Mouse (Mus musculus): Measurements from ENCODE around the gene Plpp1. TPM values are rescaled to one million over a fixed set of nuclear protein-coding genes. Genes with fewer than 3 reads are reported as not detected.

Plpp1 gene
- polyA plus RNA-seq, 1 experiment from 2014 or later = 59.3 TPM

- 0 out of 2 replicates have a peak, but pooled peaks cover 3% of the 10 kb centered on the region for H3K36me3 ChIP-seq (ENCODE audit: control insufficient read depth, insufficient read depth)
- WGBS = 31% methylated on average over 11 of the region's 11 CpGs
- no peak for ATAC-seq (replicated peaks; ENCODE audit: extremely low read depth, insufficient read depth, low FRiP score)
- H3K9ac ChIP-seq (ENCODE audit: low read length) = no peak overlapping the region
- H3K4me1 ChIP-seq (ENCODE audit: control insufficient read depth, insufficient read depth, low read length) = peaks cover 8% of the 10 kb centered on the region; the same call in 1 of the 2 replicates
- H3K4me2 ChIP-seq (ENCODE audit: low read depth, low read length) = no peak overlapping the region; the same call in 1 of the 2 replicates
- H3K27ac ChIP-seq (ENCODE audit: low read length) = peak overlapping the region; percentile 38
- H3K9me3 ChIP-seq (replicated peaks; ENCODE audit: control insufficient read depth, low read length) = peaks cover 12% of the 10 kb centered on the region
- no peaks in the 10 kb centered on the region for H3K27me3 ChIP-seq (ENCODE audit: control insufficient read depth, insufficient read depth, low read length)
- H3K4me3 ChIP-seq (ENCODE audit: low read length) = no peak overlapping the region
Observed at GRCm38 (mm10) chr13:112770528-112771328, 29.9 kb upstream of the Plpp1 start.

GRCm38 (mm10) chr13:112771447-112772208 lies 29.0 kb upstream of the Plpp1 start:
- no peak for ATAC-seq (replicated peaks; ENCODE audit: extremely low read depth, insufficient read depth, low FRiP score)
- Histone ChIP-seq H3K4me3 (ENCODE audit: low read length) (no peak overlapping the region), H3K9me3 (replicated peaks; ENCODE audit: control insufficient read depth, low read length) (peaks cover 12% of the 10 kb centered on the region), H3K4me2 (ENCODE audit: low read depth, low read length) (peak overlapping the region; percentile 37; the same call in 1 of the 2 replicates), H3K9ac (ENCODE audit: low read length) (no peak overlapping the region), H3K27ac (ENCODE audit: low read length) (peak overlapping the region; percentile 38; the same call in 1 of the 2 replicates), H3K27me3 (ENCODE audit: control insufficient read depth, insufficient read depth, low read length) (no peaks in the 10 kb centered on the region), H3K4me1 (ENCODE audit: control insufficient read depth, insufficient read depth, low read length) (peaks cover 8% of the 10 kb centered on the region; the same call in 1 of the 2 replicates), H3K36me3 (ENCODE audit: control insufficient read depth, insufficient read depth) (0 out of 2 replicates have a peak, but pooled peaks cover 3% of the 10 kb centered on the region)
- WGBS = 32% methylated on average over 15 of the region's 15 CpGs

GRCm38 (mm10) chr13:112772252-112772651 lies 28.3 kb upstream of the Plpp1 start:
- WGBS = 69% methylated on average over 11 of the region's 11 CpGs
- H3K27me3 ChIP-seq (ENCODE audit: control insufficient read depth, insufficient read depth, low read length) = no peaks in the 10 kb centered on the region
- H3K4me2 ChIP-seq (ENCODE audit: low read depth, low read length) = no peak overlapping the region
- H3K9me3 ChIP-seq (replicated peaks; ENCODE audit: control insufficient read depth, low read length) = peaks cover 7% of the 10 kb centered on the region
- peaks cover 8% of the 10 kb centered on the region; the same call in 1 of the 2 replicates for H3K4me1 ChIP-seq (ENCODE audit: control insufficient read depth, insufficient read depth, low read length)
- H3K36me3 ChIP-seq (ENCODE audit: control insufficient read depth, insufficient read depth) = 0 out of 2 replicates have a peak, but pooled peaks cover 3% of the 10 kb centered on the region
- ATAC-seq (replicated peaks; ENCODE audit: extremely low read depth, insufficient read depth, low FRiP score) = no peak
- H3K27ac ChIP-seq (ENCODE audit: low read length) = no peak overlapping the region
- H3K4me3 ChIP-seq (ENCODE audit: low read length) = no peak overlapping the region
- no peak overlapping the region for H3K9ac ChIP-seq (ENCODE audit: low read length)

GRCm38 (mm10) chr13:112772861-112773260 lies 27.7 kb upstream of the Plpp1 start:
- H3K9ac ChIP-seq (ENCODE audit: low read length) = no peak overlapping the region
- 63% methylated on average over 14 of the region's 14 CpGs for WGBS
- H3K4me1 ChIP-seq (ENCODE audit: control insufficient read depth, insufficient read depth, low read length) = peaks cover 8% of the 10 kb centered on the region; the same call in 1 of the 2 replicates
- no peak overlapping the region for H3K4me2 ChIP-seq (ENCODE audit: low read depth, low read length)
- H3K9me3 ChIP-seq (replicated peaks; ENCODE audit: control insufficient read depth, low read length) = peaks cover under 1% of the 10 kb centered on the region
- no peaks in the 10 kb centered on the region for H3K27me3 ChIP-seq (ENCODE audit: control insufficient read depth, insufficient read depth, low read length)
- H3K27ac ChIP-seq (ENCODE audit: low read length) = no peak overlapping the region
- no peak for ATAC-seq (replicated peaks; ENCODE audit: extremely low read depth, insufficient read depth, low FRiP score)
- H3K4me3 ChIP-seq (ENCODE audit: low read length) = no peak overlapping the region
- no peaks in the 10 kb centered on the region for H3K36me3 ChIP-seq (ENCODE audit: control insufficient read depth, insufficient read depth)

- no peaks in the 10 kb centered on the region for H3K9me3 ChIP-seq (replicated peaks; ENCODE audit: control insufficient read depth, low read length)
- ATAC-seq (replicated peaks; ENCODE audit: extremely low read depth, insufficient read depth, low FRiP score) = no peak
- no peak overlapping the region for H3K4me3 ChIP-seq (ENCODE audit: low read length)
- 84% methylated on average over 3 of the region's 3 CpGs for WGBS
- peaks cover 8% of the 10 kb centered on the region; the same call in 1 of the 2 replicates for H3K4me1 ChIP-seq (ENCODE audit: control insufficient read depth, insufficient read depth, low read length)
- no peak overlapping the region for H3K27ac ChIP-seq (ENCODE audit: low read length)
- no peak overlapping the region for H3K9ac ChIP-seq (ENCODE audit: low read length)
- H3K27me3 ChIP-seq (ENCODE audit: control insufficient read depth, insufficient read depth, low read length) = no peaks in the 10 kb centered on the region
- no peaks in the 10 kb centered on the region for H3K36me3 ChIP-seq (ENCODE audit: control insufficient read depth, insufficient read depth)
- no peak overlapping the region for H3K4me2 ChIP-seq (ENCODE audit: low read depth, low read length)
Observed at GRCm38 (mm10) chr13:112773991-112774675, 26.5 kb upstream of the Plpp1 start.

- Histone ChIP-seq H3K27me3 (ENCODE audit: control insufficient read depth, insufficient read depth, low read length) (no peaks in the 10 kb centered on the region), H3K4me1 (ENCODE audit: control insufficient read depth, insufficient read depth, low read length) (peaks cover 5% of the 10 kb centered on the region; the same call in 1 of the 2 replicates), H3K4me3 (ENCODE audit: low read length) (no peak overlapping the region), H3K9ac (ENCODE audit: low read length) (no peak overlapping the region), H3K9me3 (replicated peaks; ENCODE audit: control insufficient read depth, low read length) (no peaks in the 10 kb centered on the region), H3K27ac (ENCODE audit: low read length) (no peak overlapping the region), H3K4me2 (ENCODE audit: low read depth, low read length) (no peak overlapping the region), H3K36me3 (ENCODE audit: control insufficient read depth, insufficient read depth) (no peaks in the 10 kb centered on the region)
- ATAC-seq (replicated peaks; ENCODE audit: extremely low read depth, insufficient read depth, low FRiP score) = no peak
- 83% methylated on average over 10 of the region's 10 CpGs for WGBS
Observed at GRCm38 (mm10) chr13:112775856-112776255, 24.7 kb upstream of the Plpp1 start.

- Histone ChIP-seq H3K9ac (ENCODE audit: low read length) (no peak overlapping the region), H3K27ac (ENCODE audit: low read length) (no peak overlapping the region), H3K4me1 (ENCODE audit: control insufficient read depth, insufficient read depth, low read length) (no peaks in the 10 kb centered on the region), H3K4me3 (ENCODE audit: low read length) (no peak overlapping the region), H3K9me3 (replicated peaks; ENCODE audit: control insufficient read depth, low read length) (no peaks in the 10 kb centered on the region), H3K36me3 (ENCODE audit: control insufficient read depth, insufficient read depth) (no peaks in the 10 kb centered on the region), H3K4me2 (ENCODE audit: low read depth, low read length) (no peak overlapping the region), H3K27me3 (ENCODE audit: control insufficient read depth, insufficient read depth, low read length) (no peaks in the 10 kb centered on the region)
- no peak for ATAC-seq (replicated peaks; ENCODE audit: extremely low read depth, insufficient read depth, low FRiP score)
- WGBS = 79% methylated on average over 5 of the region's 5 CpGs
Observed at GRCm38 (mm10) chr13:112778407-112778806, 22.2 kb upstream of the Plpp1 start.

- Histone ChIP-seq H3K27ac (ENCODE audit: low read length) (no peak overlapping the region), H3K4me1 (ENCODE audit: control insufficient read depth, insufficient read depth, low read length) (no peaks in the 10 kb centered on the region), H3K27me3 (ENCODE audit: control insufficient read depth, insufficient read depth, low read length) (no peaks in the 10 kb centered on the region), H3K4me3 (ENCODE audit: low read length) (no peak overlapping the region), H3K9me3 (replicated peaks; ENCODE audit: control insufficient read depth, low read length) (no peaks in the 10 kb centered on the region), H3K9ac (ENCODE audit: low read length) (no peak overlapping the region), H3K4me2 (ENCODE audit: low read depth, low read length) (no peak overlapping the region), H3K36me3 (ENCODE audit: control insufficient read depth, insufficient read depth) (no peaks in the 10 kb centered on the region)
- no peak for ATAC-seq (replicated peaks; ENCODE audit: extremely low read depth, insufficient read depth, low FRiP score)
- WGBS = 80% methylated on average over 7 of the region's 7 CpGs
Observed at GRCm38 (mm10) chr13:112785305-112785704, 15.3 kb upstream of the Plpp1 start.
